Mouse (Mus musculus): Measurements from ENCODE around the gene Frmd6.

Frmd6 gene

DNA sequence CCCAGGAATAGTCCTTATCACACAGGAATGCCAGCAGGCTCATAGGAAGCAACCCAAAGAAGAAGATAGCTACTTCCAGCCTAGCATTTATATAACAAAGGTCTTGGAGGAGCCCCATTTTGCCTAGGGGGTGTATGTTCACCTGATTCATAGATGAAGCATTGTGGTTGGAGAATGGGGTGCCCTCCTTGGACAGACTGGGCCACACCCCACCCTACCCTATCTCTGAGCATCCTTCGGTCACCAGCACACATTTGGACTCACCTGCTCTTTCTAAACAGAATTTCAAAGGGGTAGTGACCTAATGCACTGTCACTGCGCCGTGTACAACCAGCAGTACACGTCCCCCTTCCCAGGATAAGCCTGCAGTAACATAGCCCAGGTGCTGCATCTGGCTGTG lies 31.5 kb downstream of the Frmd6 start:
- DNase-seq = no peak

DNA sequence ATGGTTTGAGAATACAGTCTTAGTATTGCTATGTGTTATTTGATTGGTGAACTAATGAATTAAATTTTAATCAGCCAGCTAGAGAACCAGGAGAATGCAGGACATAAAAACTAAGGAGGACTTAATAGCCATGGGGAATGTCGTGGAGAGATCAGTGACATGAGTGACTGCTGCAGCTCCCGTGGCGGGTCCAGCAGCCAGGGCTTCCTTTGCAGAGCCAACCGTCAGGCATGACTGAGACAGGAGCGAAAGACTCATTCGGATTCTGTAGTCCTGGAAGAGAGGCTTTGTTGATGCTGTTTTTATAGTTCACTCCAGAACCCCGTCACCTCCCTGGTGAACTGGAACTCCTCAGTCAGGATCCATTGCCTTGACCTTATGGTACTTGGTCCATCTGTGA lies 38.0 kb downstream of the Frmd6 start:
- DNase-seq = no peak

DNA sequence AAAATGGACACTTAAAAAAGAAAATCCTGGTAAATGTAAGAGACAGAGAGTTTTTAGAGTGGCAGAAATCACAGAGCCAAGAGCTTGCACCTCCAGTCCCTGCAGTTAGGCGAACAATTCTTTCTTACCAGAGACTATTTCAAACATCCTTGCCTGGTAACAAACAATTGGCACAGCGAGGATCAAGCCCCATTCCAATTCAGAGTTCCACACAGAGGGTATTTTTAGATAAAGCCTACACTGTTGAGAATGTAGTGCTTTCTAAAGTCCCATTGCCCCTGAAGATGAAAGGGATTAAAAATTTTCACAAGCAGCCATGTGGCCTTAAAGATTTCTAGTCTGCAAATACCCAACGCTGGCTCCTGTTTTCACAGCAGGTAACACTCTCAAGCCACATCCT lies 42.5 kb downstream of the Frmd6 start:
- DNase-seq = no peak

DNA sequence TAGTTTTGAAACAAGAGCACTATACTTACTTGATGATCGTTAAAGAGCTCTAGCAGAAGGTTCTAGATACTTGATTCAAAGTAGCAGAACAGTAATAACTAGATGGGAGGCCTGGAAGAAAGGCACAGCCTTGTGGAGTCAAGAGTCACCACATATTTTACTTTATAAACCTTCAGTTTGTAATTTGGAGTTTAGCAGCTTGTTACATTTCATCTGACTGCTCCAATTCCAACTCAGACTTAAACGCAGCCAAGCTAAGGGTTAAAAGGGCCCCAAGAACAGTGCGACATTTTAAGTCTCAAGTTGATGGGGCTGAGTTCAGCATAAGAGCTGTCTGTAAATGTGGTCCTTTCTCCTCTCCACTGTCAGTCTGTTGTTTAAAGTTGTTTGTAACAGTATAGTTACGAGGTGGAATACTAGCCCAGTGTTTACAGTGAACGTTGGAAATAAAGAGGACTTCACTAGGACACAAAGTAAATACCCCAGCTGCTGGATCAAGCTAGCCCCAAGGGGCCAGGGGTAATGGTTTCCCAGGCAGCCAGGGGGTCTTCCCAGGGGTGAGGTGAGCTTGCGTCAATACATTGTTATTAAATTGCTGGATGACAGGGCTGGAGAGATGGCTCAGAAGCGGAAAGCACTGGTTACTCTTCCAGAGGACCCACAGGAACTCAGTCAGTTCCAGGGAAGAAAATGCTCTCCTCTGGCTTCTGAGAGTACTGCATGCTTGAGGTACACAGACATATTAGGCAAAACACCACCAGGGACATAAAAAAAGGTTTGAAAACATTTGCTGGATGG lies 43.1 kb downstream of the Frmd6 start:
- no peak for DNase-seq

DNA sequence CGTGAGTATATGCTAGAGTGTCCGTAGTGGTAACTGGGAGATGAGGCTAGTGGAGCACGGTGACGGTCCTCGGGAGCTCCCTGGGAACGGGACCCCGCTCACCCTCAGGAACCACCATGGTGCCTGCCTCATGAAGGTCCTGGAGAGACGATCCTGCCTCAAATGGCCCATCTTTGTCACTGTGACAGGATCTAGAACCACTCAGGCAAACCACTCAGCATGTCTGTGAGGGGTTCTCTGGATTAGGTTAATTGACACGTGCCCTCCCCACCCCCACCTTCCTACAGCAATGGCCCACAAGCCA lies 43.6 kb downstream of the Frmd6 start:
- no peak for DNase-seq

DNA sequence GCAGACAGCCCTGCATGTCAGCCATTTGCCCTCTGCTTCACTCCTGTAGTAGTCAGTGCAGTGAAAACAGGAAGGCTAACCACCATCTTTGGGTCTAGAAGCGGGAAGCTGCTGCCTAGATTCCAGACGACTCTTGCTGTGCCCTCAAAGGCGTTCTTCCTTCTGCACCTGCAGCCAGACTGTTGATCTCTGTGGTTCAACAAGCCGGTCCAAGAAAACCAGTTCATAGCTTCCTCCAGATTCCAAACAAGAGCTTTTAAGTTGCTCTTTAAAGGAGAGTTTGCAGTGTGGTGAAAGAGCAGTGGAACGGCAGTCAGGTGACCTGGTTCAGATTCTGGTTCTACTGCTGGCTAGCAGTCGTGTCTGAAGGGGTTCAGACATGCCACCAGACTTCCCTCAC lies 48.2 kb downstream of the Frmd6 start:
- DNase-seq = no peak

DNA sequence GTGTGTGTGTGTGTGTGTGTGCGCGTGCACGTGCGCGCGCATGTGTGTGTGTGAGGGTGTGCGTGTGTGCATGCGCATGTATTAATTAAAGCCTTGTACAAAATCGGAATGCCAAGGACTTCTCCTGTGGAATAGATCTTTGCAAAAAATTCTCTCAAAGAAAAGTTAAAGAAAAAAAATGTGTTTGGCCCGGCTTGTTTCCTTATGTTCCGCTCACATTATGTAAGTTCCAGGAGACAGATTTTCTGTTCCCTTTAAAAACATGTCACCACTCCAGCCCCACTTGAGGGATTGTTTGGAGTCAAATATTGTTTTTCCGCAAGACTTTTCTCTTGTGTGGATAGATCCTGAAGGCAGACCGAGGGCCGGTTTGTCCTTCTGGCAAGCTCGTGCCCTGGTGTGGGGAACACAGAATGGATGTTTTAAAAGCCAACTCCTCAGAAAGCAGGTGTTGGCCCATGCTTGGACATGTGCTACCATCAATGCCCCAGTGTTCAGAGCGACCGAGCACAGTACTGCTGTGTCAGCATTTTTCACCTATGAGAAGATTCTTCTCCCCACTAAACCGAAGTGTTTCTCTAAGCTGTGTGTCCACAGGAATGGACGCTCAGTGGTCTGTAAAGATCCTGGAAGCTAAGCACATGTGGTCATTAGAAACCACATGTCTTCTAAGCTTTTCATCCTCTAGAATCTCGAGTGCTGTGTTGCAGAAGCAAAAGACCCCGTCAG lies 51.1 kb downstream of the Frmd6 start:
- no peak for DNase-seq

DNA sequence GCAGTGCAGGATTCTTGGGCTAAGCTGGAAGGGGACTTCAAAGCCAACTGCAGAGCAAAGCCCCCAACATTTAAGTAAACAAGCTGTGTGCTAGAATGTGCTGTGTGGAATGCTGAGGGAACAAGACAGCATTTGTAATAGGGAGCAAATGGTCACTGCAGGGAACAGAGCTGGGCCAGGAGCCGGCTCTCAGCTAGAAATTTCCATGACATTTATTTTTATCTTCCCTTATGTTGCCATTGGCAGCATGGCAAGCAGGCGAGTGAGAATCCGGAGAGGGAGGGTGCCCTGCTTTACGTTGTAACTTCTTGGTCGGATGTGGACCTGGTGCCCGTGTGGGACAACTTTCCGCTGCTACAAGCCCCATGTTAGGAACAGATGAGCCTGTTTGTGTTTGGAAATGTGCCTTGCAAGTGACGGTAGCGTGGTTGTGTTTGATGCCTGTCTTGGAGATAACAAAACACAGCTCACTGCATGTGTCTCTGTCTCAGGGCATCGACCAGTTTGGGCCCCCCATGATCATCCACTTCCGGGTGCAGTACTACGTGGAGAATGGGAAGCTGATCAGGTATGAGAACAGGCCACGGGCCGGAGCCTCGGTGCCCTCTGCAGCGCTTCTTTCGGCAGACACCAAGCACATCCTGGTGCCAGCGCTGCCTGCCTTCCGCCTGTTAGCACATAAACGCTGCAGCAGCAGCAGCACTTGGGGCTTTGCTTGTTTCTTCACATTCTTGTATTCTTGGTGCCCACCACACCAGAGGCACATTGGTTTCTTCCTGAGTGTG lies 52.8 kb downstream of the Frmd6 start:
- no peak for DNase-seq

DNA sequence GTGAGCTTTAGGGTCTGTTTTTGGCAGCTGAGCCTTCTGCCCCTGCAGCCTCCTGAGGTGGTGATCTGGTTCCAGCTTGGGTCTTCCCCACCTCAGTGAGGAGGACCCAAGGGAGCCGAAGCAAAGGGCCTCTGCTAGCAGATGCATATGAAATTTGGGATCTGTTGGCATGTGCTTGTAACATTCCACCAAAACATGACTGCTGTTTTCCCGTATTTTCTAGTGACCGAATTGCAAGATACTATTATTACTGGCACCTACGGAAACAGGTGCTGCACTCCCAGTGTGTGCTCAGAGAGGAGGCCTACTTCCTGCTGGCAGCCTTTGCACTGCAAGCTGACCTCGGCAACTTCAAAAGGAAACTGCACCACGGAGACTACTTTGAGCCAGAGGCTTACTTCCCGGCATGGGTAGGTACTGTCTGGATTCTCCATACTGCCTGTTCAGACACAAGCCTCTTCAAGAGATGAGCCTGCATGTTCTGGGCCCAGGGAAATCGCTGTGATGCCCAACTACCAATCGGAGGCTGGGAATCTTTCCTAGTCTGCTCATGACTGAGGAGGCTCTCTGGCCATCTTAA lies 55.2 kb downstream of the Frmd6 start:
- DNase-seq = no peak

DNA sequence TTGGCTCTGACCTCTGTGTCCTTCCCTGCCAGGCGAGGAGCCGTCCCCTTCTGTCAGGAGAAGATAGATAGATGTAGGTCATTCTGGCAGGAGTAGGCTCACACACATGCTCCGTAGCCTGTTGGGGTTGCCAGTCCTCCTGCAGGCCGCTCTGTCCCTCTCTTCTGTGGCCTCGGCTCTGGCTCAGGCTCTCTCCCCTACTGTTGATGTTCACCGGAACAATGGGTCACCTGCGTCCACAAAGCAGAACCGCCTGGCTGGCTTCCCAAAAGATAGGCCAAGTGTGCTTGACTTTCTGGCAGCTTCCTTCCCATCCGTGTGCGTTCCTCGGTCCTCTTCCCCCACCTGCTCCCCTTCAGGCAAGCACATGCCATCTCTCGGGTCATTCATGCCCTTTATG lies 56.0 kb downstream of the Frmd6 start:
- peak; percentile 64 for DNase-seq

DNA sequence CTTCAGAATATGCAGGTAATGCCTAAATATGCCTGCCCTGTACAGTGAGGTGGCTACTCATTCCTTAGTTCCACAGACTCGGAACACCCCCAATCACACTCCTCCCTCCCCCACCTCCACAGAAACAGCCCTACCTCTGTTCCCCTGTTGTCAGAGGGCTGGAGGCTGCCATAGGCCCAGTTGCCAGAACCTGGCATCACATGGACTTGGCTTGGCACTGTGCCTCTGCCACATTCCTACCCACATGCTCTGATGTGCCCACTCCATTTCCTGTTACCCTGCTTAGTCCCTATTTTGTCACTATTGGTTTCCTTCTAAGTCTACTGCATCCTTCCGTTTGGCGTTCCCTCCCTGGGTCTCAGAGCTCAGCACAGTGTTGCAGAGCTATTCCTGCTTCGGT lies 56.5 kb downstream of the Frmd6 start:
- peak; percentile 37 for DNase-seq

DNA sequence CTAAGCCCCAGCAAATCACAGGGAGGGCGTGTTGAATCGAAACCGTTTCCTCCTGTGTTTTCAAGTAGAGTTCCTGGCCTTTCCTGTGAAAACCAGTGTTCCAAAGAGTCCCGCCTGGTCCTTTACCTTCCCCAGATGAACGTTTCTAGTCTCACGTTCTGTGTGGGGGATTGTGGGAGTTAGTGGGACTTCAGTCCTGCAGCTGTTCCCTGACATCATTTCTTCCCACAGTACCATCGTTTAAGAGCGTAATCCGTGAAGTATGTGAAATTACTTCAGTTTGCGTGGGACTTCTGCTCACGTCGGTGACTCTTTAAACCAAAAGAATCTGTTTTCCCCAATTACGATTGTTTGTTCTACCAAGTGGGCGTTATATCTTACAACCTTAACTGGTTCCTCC lies 57.8 kb downstream of the Frmd6 start:
- DNase-seq = no peak

DNA sequence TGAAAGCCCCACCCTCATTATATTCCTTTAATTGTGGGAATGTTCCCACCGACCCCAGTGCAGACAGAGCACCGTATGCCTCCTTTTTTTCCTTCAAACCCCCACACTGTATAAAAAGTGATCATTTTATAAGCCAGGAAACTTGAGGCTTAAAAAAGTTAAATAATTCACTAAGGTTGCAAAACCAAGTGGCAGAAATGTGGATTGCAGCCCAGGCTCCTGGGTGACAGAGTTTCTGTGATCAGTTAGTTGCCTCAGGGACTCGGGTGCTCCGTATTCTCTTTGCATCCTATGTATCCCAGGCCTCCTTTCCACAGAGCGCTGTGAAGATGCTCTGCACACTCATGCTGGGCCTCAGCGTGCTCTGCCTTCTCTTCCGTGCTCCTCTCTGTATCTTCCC lies 58.8 kb downstream of the Frmd6 start:
- no peak for DNase-seq

DNA sequence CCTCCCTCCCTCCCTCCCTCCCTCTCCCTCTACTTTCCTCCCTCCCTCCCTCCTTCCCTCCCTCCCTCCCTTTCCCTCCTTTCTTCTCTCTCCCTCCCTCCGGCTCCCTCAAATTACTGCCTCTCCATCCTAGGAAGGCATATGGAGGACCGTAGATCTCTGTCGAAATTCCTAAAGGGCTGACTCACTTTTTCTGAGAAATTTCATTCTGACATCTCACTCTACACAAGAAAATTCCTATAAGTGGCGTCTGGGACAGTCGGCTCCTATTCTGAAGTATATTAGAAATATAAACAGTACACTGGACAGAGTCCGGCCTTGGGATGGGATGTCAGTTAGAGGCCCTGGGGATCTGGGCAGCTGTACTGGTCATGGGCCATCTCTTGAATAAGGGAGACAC lies 59.7 kb downstream of the Frmd6 start:
- DNase-seq = no peak

DNA sequence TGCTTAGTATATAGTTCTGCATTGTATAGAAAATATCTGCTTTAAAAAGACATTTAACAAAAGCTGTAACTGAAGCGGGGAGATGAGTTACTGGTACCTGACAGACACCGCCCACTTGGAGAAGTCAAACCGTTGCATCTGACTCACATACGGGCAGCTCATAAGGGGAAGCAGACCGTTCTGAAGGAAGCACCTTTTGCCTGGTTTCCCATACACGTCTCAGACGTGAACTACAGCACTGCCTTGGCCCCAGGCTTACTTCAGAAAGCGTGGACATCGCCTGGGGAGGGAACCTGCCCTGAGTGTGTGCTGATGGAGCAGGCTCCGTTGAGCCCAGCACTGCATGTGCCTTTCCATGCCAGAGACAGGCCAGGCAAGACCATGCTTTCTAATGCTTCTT lies 60.3 kb downstream of the Frmd6 start:
- no peak for DNase-seq

DNA sequence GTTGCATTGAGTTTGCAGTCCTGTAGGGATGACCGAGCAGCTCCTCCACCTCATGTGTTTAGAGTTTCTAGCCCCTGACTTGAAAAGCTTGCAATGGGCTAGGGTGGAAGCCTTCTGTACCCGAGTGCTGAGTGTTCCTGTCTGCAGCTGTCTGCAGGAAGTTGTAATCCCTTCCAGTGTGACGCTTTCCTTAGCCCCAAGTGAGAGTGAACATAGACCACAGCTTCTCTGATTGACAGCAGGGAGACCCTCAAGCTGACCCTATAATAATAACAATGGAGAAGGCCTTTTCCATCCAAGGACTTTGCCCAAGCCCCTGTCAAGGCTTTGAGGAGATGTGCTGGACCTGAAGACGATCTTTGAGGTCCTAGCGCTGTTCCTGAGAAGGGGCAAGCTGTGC lies 65.1 kb downstream of the Frmd6 start:
- no peak for DNase-seq

DNA sequence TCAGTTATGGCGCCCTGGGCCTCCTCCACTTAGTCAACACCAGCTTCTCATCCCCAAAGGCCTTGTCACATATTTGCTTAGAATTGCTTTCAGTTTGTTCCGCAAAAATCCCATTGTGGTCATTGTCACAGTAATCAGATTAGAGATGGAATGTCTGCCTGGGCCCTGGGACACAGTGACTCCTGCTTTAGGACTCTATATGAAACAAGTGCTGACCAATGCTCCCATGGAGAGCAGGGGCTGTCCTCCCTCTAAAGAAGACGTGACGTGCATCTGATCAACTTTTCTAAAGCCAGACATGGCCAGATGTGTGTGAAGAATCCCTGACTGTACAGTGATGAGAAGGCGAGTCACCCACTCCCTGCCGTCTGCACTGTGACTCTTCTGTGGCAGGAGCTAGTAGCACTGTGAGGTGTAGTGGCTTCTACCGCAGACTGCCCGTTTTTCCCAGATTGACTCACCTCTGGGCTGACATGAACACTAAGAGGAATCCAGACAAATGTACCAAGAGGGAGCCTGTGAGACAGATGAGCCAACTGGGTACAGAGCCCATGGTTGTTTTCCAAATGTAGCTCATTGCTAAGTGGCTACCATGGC lies 65.7 kb downstream of the Frmd6 start:
- DNase-seq = no peak

DNA sequence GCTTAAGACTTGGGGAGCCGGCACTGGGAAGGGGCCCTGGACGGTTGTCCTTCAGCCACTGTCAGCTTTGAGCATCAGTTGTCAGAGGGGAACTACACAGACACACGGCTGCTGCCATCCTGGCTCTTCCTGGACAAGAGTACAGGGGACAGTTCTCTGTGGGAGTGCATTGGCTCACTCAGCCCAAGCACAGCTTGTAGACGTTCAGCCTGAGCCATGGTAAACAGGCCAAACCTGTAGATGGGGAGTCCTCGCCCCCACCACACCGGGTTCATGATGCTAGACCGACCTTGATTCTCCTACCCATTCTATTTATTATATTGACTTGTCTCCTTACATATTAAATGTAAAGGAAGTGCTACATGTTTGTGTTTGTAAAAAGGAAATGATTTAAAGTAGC lies 70.0 kb downstream of the Frmd6 start:
- DNase-seq = no peak

DNA sequence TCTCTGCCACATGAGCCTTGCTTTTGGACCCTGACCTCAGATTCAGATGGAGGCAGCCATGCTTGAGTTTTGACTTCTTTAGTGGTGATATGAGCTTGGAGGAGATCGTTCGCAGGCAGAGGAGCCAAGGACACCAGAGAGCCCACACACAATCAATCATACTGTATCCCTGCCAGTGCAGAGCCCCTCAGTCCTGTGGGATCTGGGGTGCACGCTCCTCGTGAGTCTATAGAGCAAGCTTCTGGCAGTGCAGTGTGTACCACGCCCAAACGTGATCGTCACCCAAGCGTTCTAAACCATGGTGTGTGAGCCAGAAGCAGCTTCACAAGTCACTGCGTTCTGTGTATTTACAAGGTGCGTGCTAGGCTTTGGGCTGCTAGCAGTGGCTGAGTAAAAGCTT lies 70.8 kb downstream of the Frmd6 start:
- no peak for DNase-seq

DNA sequence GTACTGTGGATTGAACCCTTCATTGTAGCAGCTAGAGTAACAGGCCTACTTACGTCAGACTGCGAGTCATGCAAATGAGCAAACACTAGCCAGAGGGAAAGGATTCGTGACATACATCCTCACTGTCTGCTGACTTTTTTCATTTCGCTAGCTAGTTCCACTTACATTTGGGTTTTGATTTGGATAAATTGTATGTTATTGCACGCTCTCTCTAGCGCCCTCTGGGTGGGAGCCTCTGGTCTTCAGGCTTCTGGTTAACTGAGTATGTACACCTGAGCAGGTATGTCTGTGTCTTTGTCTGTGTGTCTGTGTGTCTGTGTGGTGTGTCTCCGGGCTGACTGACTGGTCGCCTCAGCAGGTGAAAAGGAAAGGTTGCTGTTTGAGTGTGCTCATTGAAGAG lies 72.1 kb downstream of the Frmd6 start:
- peak; percentile 42 for DNase-seq

DNA sequence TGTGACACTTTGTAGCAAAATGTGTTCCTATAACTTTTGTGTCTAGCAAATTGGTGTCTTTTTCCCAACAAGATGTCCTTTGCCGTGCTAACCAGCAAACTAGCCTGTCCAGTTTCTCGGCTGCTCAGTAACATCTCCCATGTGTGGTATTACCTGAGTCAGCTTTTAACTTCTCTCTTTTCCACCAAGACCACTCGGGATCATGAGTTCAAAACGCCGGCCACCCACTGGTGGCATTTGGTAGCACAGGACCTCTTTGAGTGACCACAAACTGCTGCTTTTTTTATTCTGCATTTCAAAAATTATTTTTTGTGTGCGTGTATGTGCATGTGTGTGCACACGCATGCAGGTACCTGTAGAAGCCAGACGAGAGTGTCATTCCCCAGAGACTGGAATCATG lies 73.1 kb downstream of the Frmd6 start:
- DNase-seq = peak; percentile 43

DNA sequence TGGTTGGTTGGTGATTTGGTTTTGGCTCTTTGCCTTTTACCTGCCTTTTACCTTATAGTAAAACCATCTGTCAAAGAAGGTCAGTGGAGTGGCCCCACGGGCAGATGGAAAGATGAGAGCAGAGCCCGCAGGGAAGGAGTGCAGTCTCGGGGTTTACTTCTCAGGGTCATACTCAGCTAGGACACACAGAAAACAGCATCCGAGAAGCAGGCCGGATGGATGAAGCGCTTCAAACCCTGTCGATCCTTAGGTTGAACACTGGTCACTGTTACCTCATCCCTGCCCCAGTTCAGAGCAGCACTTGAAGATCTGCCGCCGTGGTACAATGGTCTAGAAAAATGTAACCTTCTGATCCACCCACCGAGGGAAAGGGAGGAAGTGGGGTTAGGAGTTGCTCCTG lies 79.2 kb downstream of the Frmd6 start:
- DNase-seq = no peak

DNA sequence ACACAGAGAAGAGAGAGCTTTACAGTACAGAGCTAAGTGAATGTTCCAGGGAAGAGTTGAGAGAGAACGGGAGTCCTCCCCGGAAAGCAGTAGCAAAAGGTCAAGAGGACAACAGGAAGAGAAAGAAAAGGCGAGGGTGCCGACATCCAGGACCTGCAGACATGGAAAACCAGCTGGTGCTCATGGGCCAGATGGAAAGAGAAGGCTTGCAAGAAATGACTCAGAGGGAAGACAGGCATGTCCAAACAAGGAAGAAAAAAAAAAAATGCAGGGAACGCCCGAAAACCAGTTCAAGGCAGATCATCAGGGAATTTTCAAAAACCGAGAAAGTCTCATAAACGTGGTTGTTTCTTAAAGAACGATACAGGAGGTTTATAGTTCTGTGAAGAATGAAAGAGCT lies 81.6 kb downstream of the Frmd6 start:
- DNase-seq = no peak

Data from kidney, postnatal 10 days (tissue).